Mouse (Mus musculus) spleen, adult 2 months (tissue): ENCODE results near the gene Nampt.

Experiments used
- CTCF ChIP-seq: fragments of 200-500 bp; IDR thresholded peaks from 2 replicates; pipeline ENCODE4 v1.5.1; 2011; ENCODE audit warnings: mild to moderate bottlenecking, inconsistent platforms; ENCODE audit not compliant: insufficient read depth, insufficient read length, insufficient replicate concordance; ENCODE audit errors: extremely low read depth
- POLR2A ChIP-seq: fragments of 200-500 bp; IDR thresholded peaks from 2 replicates; pipeline ENCODE4 v1.6.1; 2011; ENCODE audit warnings: low read depth, low read length, inconsistent platforms

- TF ChIP-seq CTCF, result no peak
- TF ChIP-seq POLR2A, result no peak
These were observed 18.3 kb upstream of the Nampt start for GRCm38 (mm10) chr12:32801078-32801477.
